Mouse (Mus musculus) forebrain, postnatal 0 days (tissue): ENCODE results near the gene Hif3a. TPM values are rescaled to one million over a fixed set of nuclear protein-coding genes. Genes with fewer than 3 reads are reported as not detected.
A peak's percentile ranks its signal among the peaks of the same experiment; 100 is the strongest.

ENCODE experiments used
- ATAC-seq: fragments of 200-750 bp; cut with Nextera tagmentation; 2 replicates; pipeline ENCODE4 v1.8.0; 2017; ENCODE audit warnings: mild to moderate bottlenecking, moderate library complexity
- DNase-seq: peaks from one replicate; pipeline ENCODE4 v3.0.0-alpha.2; 2015
- H3K27ac ChIP-seq: fragments of 300-500 bp; sonication (generic); 2 replicates; pipeline ENCODE4 v1.5.1; 2014; ENCODE audit warnings: low read depth, mild to moderate bottlenecking, antibody characterized with exemption, low read length, moderate library complexity, mixed read lengths
- H3K27me3 ChIP-seq: fragments of 300-500 bp; sonication (generic); 2 replicates; pipeline ENCODE4 v1.6.1; 2014; ENCODE audit warnings: mild to moderate bottlenecking, low read length, mixed read lengths; ENCODE audit not compliant: insufficient read depth
- H3K36me3 ChIP-seq: fragments of 300-500 bp; sonication (generic); 2 replicates; pipeline ENCODE4 v1.6.1; 2014; ENCODE audit warnings: mild to moderate bottlenecking, moderate library complexity; ENCODE audit not compliant: insufficient read depth
- H3K4me1 ChIP-seq: fragments of 300-500 bp; sonication (generic); 2 replicates; pipeline ENCODE4 v1.6.1; 2014; ENCODE audit warnings: antibody characterized with exemption; ENCODE audit not compliant: insufficient read depth
- H3K4me2 ChIP-seq: fragments of 300-500 bp; sonication (generic); 2 replicates; pipeline ENCODE4 v1.6.1; 2014; ENCODE audit warnings: low read depth, mild to moderate bottlenecking, moderate library complexity
- H3K4me3 ChIP-seq: fragments of 300-500 bp; sonication (generic); 2 replicates; pipeline ENCODE4 v1.5.1; 2014; ENCODE audit warnings: low read depth, low read length, mixed read lengths
- H3K9ac ChIP-seq: fragments of 300-500 bp; sonication (generic); 2 replicates; pipeline ENCODE4 v1.6.1; 2014; ENCODE audit warnings: mild to moderate bottlenecking
- H3K9me3 ChIP-seq: fragments of 300-500 bp; sonication (generic); 2 replicates; pipeline ENCODE4 v1.6.1; 2016; ENCODE audit warnings: low read length
- CTCF ChIP-seq: sonication (generic); IDR thresholded peaks from 2 replicates; pipeline ENCODE4 v1.5.1; 2016; ENCODE audit warnings: antibody characterized with exemption, control low read depth, low read depth
- WGBS: fragments of 180-500 bp; shearing (Covaris S2); extraction: QIAGEN DNeasy Blood & Tissue Kit; methylation state at CpG from one replicate; pipeline ENCODE4 v1.1.7; 2014; 5-methylcytosine and 5-hydroxymethylcytosine counted together
- polyA plus RNA-seq: library from polyadenylated mRNA; unstranded; fragments of >200 nt; fragmentation: Nextera tagmentation; extraction: Ambion mirVana; gene quantifications from 2 replicates; pipeline ENCODE4 v1.2.1, GENCODE M21; 2015
- total RNA-seq: library from RNA; depleted of rRNA; stranded (reverse); fragments of >200 nt; gene quantifications from 2 replicates; pipeline ENCODE4 v1.2.3, GENCODE M21; 2014

Hif3a gene
- total and polyA plus RNA-seq, 2 experiments from 2014 or later: 2.0 to 12.2 TPM

DNA sequence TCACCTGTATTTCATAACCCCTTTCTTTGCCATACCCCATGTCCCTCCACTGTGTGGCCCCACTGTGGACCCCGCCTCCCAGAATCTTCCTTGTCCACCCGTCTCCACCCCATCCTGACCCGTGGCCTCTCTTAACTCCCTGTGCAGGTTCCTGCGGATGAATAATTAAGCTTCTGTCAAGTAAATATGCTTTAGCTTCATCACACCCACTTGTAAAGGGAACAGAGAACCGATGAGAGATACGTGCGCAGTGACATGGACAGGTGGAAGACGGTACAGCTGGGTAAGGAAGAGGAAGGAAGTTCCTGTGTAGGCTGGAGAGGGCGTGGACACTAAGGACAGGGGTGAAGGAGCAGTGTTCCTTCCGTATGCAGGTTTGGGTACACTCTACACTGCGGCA lies 618 bp upstream of the Hif3a start:
- Histone ChIP-seq H3K27ac (no peak overlapping the region), H3K36me3 (no peaks in the 10 kb centered on the region), H3K4me3 (peak overlapping the region; percentile 43), H3K4me2 (peak overlapping the region; percentile 68), H3K9ac (peak overlapping the region; percentile 45; the same call in 1 of the 2 replicates), H3K4me1 (peaks cover 15% of the 10 kb centered on the region; the same call in 1 of the 2 replicates), H3K9me3 (no peaks in the 10 kb centered on the region), H3K27me3 (no peaks in the 10 kb centered on the region; the same call in 1 of the 2 replicates)
- no peak for TF ChIP-seq CTCF
- DNase-seq (no peak), ATAC-seq (no peak)
- WGBS: 15% methylated on average over 11 of the region's 11 CpGs

DNA sequence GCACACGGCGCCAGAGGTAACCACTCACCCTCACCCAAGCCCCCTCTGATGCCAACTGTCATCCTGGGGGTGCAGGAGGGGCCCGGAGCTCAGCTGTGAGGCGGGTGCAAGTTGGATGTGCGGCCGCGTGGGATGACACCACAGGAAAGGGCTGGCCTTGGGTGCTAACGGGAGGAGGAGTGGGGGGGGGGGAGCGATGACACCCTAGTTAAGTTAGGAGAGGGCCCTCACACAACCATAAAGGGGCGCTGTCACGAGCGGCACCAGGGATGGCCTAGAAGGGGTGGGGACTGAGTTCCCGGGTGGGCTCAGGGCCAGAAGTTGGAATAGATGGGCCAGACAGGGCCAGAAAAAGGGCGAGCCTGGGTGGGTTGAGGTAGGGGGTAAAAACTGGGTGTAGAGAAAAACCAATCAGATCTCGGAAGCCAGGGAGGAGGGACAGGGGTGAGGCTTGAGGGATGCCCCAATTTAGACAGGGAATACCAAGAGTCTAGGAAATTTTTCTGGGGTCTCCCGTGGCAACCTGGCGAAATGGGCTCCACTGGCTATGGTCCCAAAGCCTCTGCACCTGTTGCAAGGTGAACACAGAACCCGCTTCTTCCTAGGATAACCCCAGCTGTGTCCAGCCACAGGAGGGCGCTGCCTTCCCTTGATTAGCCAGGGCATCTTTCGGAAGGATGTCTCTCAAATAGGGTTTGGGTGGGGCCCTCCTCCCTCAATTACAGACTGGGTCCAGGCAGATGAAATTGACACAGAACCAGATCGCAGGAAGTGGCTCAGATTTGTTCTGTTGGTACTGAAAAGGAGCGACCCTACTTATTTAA lies 1.2 kb downstream of the Hif3a start:
- H3K27ac ChIP-seq: 0 out of 2 replicates have a peak overlapping the region, but pooled peaks have one; percentile 73
- no peak for DNase-seq
- H3K36me3 ChIP-seq: no peaks in the 10 kb centered on the region
- H3K4me2 ChIP-seq: peak overlapping the region; percentile 68
- H3K9me3 ChIP-seq: no peaks in the 10 kb centered on the region
- WGBS: 50% methylated on average over 22 of the region's 22 CpGs
- TF ChIP-seq CTCF: peak; percentile 40
- peaks cover 15% of the 10 kb centered on the region; the same call in 1 of the 2 replicates for H3K4me1 ChIP-seq
- H3K4me3 ChIP-seq: no peak overlapping the region
- no peak for ATAC-seq
- 0 out of 2 replicates have a peak overlapping the region, but pooled peaks have one; percentile 45 for H3K9ac ChIP-seq
- no peaks in the 10 kb centered on the region; the same call in 1 of the 2 replicates for H3K27me3 ChIP-seq

DNA sequence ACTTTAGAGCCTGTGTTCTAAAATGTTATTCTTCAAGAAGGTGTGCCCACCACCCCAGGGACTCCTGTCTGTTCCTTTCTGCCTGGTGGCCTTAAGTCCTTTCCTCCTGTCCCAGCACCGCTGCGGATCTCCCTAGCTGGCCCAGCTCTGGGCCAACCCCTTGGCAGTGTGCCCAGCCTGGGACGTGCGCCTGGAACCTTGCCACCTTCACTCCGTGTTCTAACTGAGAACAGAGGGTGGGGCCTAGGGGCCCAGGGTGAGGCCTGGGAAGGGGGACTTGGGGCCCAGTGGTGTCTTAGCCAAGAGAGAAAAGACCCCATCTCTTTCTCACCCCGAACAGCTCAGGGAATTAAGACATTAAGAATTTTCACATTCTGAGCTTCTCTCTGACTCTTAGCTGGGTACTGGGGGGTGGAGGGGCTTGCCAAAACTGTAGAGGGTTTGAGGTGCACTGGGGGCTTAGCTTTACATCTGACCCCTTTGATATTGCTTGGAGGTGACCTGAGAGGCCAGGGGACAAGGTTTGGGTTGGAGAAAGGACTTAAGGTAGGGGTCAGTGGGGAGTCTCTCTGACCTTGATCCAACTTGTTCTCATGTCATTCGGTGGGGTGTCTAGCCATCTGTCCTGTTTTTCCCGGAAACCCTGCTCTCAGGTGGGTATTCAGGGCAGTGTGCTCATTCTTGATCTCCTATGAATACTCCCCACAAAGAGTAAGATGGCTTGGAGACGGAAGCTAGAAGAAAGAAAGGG lies 2.0 kb downstream of the Hif3a start:
- no peaks in the 10 kb centered on the region; the same call in 1 of the 2 replicates for H3K27me3 ChIP-seq
- H3K27ac ChIP-seq: peak overlapping the region; percentile 73
- no peak overlapping the region for H3K4me3 ChIP-seq
- DNase-seq (peak; percentile 86), ATAC-seq (0 out of 2 replicates have a peak, but pooled peaks have one; percentile 6)
- no peak for TF ChIP-seq CTCF
- H3K4me2 ChIP-seq: peak overlapping the region; percentile 68
- peaks cover 15% of the 10 kb centered on the region; the same call in 1 of the 2 replicates for H3K4me1 ChIP-seq
- no peaks in the 10 kb centered on the region for H3K9me3 ChIP-seq
- no peaks in the 10 kb centered on the region for H3K36me3 ChIP-seq
- H3K9ac ChIP-seq: 0 out of 2 replicates have a peak overlapping the region, but pooled peaks have one; percentile 14
- WGBS: 11% methylated on average over 9 of the region's 9 CpGs

DNA sequence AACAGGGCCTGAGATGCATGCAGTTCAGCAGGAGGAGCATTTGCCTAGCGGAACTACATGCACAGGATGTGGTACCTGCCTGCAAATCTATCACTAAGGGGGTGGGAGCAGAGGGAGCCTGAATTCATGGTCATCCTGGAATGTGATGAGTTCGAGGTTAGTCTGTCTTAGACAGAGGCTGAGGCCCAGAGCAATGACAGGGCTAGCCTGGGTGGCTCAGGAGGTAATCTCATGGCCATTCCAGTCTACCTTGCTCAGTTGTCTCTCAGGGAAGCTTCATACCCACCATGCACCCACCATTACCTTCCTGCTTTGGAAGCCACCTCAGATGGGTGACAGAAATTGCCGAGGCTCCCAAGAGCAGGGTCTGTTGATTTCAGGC lies 2.8 kb downstream of the Hif3a start:
- TF ChIP-seq CTCF: no peak
- Histone ChIP-seq H3K27ac (peak overlapping the region; percentile 73), H3K9ac (no peak overlapping the region), H3K4me1 (peaks cover 15% of the 10 kb centered on the region; the same call in 1 of the 2 replicates), H3K4me3 (no peak overlapping the region), H3K4me2 (peak overlapping the region; percentile 68; the same call in 1 of the 2 replicates), H3K9me3 (no peaks in the 10 kb centered on the region), H3K27me3 (no peaks in the 10 kb centered on the region; the same call in 1 of the 2 replicates), H3K36me3 (no peaks in the 10 kb centered on the region)
- DNase-seq (no peak), ATAC-seq (no peak)
- WGBS: 60% methylated on average over 3 of the region's 3 CpGs

DNA sequence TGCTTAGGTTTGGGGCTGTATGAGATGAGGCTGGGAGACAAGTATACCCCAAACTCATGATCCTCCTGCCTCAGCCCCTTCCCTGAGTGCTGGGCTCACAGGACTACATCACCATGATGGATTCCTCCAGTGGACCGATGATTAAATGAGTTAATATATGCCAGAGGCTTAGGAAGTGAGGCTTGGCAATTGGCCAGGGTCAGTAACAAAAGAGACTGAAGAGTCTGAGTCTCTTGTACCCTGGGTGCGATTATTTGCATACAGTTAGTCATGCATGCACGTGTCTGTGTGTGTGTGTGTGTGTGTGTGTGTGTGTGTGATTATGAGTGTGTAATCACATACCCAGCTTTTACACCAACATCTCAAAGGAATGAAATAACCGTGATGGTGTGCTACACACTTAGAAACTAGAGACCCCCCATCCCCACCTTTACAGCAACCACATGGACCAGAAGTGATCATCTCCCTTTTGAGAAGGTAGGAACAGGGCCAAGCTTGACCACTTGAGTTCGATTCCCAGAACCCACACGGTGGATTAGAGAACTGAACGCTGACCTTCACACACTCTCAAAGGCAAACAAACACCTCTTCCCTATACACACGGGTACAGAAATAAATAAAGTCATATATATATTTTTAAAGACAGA lies 3.3 kb downstream of the Hif3a start:
- Histone ChIP-seq H3K27ac (peak overlapping the region; percentile 75), H3K9me3 (no peaks in the 10 kb centered on the region), H3K4me1 (peaks cover 15% of the 10 kb centered on the region; the same call in 1 of the 2 replicates), H3K4me2 (no peak overlapping the region), H3K4me3 (no peak overlapping the region), H3K27me3 (no peaks in the 10 kb centered on the region; the same call in 1 of the 2 replicates), H3K9ac (no peak overlapping the region), H3K36me3 (no peaks in the 10 kb centered on the region)
- DNase-seq (no peak), ATAC-seq (no peak)
- 19% methylated on average over 8 of the region's 8 CpGs for WGBS
- TF ChIP-seq CTCF: no peak

GRCm38 (mm10) chr7:17058071-17058689 lies 4.0 kb downstream of the Hif3a start:
- ATAC-seq: peak; percentile 53
- H3K4me2 ChIP-seq: no peak overlapping the region
- no peak overlapping the region for H3K4me3 ChIP-seq
- WGBS: 3% methylated on average over 16 of the region's 16 CpGs
- H3K27me3 ChIP-seq: no peaks in the 10 kb centered on the region; the same call in 1 of the 2 replicates
- peak; percentile 41 for TF ChIP-seq CTCF
- no peaks in the 10 kb centered on the region for H3K36me3 ChIP-seq
- DNase-seq: no peak
- H3K9me3 ChIP-seq: no peaks in the 10 kb centered on the region
- peaks cover 15% of the 10 kb centered on the region; the same call in 1 of the 2 replicates for H3K4me1 ChIP-seq
- no peak overlapping the region for H3K9ac ChIP-seq
- peak overlapping the region; percentile 75 for H3K27ac ChIP-seq
